Mouse (Mus musculus) hindbrain, embryonic 15.5 days (tissue): ENCODE results near the gene Spast. TPM values are rescaled to one million over a fixed set of nuclear protein-coding genes. Genes with fewer than 3 reads are reported as not detected.
A peak's percentile ranks its signal among the peaks of the same experiment; 100 is the strongest.

ENCODE experiments used
- ATAC-seq: fragments of 200-750 bp; cut with Nextera tagmentation; 2 replicates; pipeline ENCODE4 v1.8.0; 2017; ENCODE audit warnings: low read depth, moderate number of reproducible peaks, moderate TSS enrichment; ENCODE audit not compliant: low FRiP score
- H3K27ac ChIP-seq: fragments of 300-500 bp; sonication (generic); replicated peaks from 2 replicates; pipeline ENCODE4 v1.5.1; 2015; ENCODE audit warnings: mild to moderate bottlenecking, inconsistent platforms
- H3K27me3 ChIP-seq: fragments of 300-500 bp; sonication (generic); 2 replicates; pipeline ENCODE4 v1.6.1; 2015; ENCODE audit warnings: control low read depth, inconsistent platforms
- H3K36me3 ChIP-seq: fragments of 300-500 bp; sonication (generic); 2 replicates; pipeline ENCODE4 v1.6.1; 2015; ENCODE audit warnings: control low read depth, inconsistent platforms
- H3K4me1 ChIP-seq: fragments of 300-500 bp; sonication (generic); replicated peaks from 2 replicates; pipeline ENCODE4 v1.6.1; 2015; ENCODE audit warnings: control low read depth, inconsistent platforms
- H3K4me2 ChIP-seq: fragments of 300-500 bp; sonication (generic); 2 replicates; pipeline ENCODE4 v1.6.1; 2015; ENCODE audit warnings: moderate library complexity, mild to moderate bottlenecking, inconsistent platforms
- H3K4me3 ChIP-seq: fragments of 300-500 bp; sonication (generic); 2 replicates; pipeline ENCODE4 v1.5.1; 2015; ENCODE audit warnings: mild to moderate bottlenecking, inconsistent platforms
- H3K9ac ChIP-seq: fragments of 300-500 bp; sonication (generic); 2 replicates; pipeline ENCODE4 v1.6.1; 2015; ENCODE audit warnings: inconsistent platforms
- H3K9me3 ChIP-seq: fragments of 300-500 bp; sonication (generic); 2 replicates; pipeline ENCODE4 v1.6.1; 2016; ENCODE audit warnings: control low read depth, inconsistent platforms
- whole genome bisulfite sequencing: fragments of 180-500 bp; shearing (Covaris S2); methylation state at CpG from one replicate; pipeline ENCODE4 v1.1.7; 2015; 5-methylcytosine and 5-hydroxymethylcytosine counted together
- polyA plus RNA-seq: library from polyadenylated mRNA; unstranded; fragments of >200 nt; fragmentation: Nextera tagmentation; extraction: Ambion mirVana; gene quantifications from 2 replicates; pipeline ENCODE4 v1.2.1, GENCODE M21; 2015

Spast gene
- polyA plus RNA-seq, 1 experiment from 2014 or later, result 34.2 TPM

DNA sequence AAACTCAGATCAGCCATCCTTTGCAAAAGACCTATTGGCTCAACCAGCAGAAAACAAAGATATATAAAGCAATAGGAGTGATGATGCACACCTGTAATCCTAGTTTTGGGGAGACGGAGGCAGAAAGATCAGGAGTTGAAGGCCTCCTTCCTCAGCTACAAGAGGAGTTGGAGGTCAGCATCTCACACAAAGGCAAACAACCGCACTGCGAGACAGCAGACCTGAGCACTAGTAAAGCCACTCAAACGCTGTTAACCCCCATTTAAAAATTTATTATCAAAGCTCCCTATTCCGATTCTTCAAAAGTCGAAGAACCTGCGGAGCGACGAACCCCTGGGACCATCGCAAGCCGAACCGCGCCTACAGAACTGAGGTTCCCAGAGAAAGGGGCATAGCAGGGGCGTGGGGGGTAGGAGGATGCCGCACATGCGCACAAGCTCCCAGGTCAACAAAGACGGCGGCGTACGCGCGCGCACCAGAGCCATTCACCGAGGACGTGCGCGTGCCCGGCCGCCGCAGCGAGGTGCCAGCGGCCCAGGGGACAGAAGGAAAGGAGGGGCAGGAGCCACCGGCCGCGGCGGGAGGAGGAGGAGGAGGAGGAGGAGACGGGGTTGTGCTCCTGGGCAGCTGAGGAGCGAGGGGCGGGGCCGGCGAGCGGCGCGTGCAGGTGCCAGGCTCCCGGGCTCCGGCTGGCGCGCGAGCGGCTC lies 409 bp upstream of the Spast start:
- Histone ChIP-seq H3K36me3 (no peaks in the 10 kb centered on the region), H3K4me1 (peaks cover 41% of the 10 kb centered on the region), H3K9ac (peak overlapping the region; percentile 96), H3K27ac (peak overlapping the region; percentile 97), H3K4me3 (peak overlapping the region; percentile 80), H3K4me2 (peak overlapping the region; percentile 63), H3K9me3 (no peaks in the 10 kb centered on the region), H3K27me3 (no peaks in the 10 kb centered on the region)
- peak; percentile 92 for ATAC-seq
- WGBS, result under 1% methylated on average over 32 of the region's 50 CpGs

DNA sequence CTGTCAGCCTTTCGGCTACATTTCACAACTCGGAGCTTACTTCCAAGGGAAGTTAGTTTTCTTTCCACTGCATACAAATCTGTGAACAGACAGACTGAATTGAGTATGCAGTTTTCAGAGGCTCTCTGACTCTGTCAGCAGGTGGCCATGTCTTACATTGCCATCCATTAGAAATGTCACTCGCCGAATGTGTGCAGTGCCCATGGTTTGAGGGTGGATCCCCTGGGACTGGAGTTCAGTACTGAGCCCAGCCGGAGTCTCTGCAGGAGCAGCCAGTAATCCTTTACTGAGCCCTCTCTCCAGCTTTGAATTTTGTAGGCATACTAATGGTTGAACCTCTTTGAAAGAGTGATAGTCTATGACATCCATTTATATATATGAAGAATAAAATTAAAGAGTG lies 2.4 kb downstream of the Spast start:
- ATAC-seq, result no peak
- Histone ChIP-seq H3K9ac (no peak overlapping the region; the same call in 1 of the 2 replicates), H3K27ac (no peak overlapping the region), H3K27me3 (no peaks in the 10 kb centered on the region), H3K4me3 (peak overlapping the region; percentile 80), H3K4me2 (peak overlapping the region; percentile 63), H3K4me1 (peaks cover 41% of the 10 kb centered on the region), H3K9me3 (no peaks in the 10 kb centered on the region), H3K36me3 (0 out of 2 replicates have a peak, but pooled peaks cover 3% of the 10 kb centered on the region)
- 34% methylated on average over 5 of the region's 5 CpGs for WGBS

DNA sequence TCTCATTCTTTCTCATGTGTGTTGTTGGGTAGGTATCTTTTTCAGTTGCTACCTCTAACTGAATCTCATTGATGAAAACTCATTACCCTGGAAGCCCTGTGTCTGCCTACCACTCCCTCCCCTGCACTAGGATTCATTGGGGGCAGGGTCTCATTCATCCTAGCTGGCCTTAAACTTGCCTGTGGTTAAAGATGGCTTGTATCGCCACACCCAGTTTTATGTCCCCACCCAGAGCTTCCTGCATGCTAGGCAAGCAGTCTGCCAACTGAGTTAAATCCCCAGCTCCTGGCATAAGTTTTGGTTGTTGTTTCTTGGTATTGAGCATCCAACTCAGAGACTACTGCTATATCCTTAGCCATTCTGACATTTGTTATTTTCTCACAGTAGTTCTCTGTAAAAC lies 24.8 kb downstream of the Spast start:
- no peak overlapping the region for H3K27ac ChIP-seq
- no peaks in the 10 kb centered on the region for H3K9me3 ChIP-seq
- H3K4me1 ChIP-seq, result no peaks in the 10 kb centered on the region
- H3K4me2 ChIP-seq, result no peak overlapping the region
- H3K9ac ChIP-seq, result no peak overlapping the region
- no peaks in the 10 kb centered on the region for H3K27me3 ChIP-seq
- ATAC-seq, result no peak
- H3K36me3 ChIP-seq, result peaks cover 36% of the 10 kb centered on the region
- 100% methylated on average over 1 of the region's 1 CpGs for WGBS
- no peak overlapping the region for H3K4me3 ChIP-seq

DNA sequence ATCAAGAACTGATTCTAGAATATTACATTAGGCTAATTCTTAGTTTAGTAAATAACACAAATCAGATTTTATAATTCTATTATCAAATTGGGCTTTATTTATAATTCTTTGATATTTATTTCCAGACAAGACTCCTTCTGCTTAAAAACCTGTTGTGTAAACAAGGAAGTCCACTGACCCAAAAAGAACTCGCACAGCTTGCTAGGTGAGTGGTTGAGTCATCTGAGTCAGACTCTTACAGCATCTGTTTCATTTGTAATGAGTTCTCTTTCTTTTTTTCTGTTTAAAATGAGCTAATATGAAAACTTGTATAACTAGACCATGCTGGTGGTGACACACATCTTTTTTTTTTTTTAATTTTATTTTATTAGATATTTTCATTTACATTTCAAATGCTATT lies 38.1 kb downstream of the Spast start:
- Histone ChIP-seq H3K36me3 (peaks cover 67% of the 10 kb centered on the region), H3K9ac (no peak overlapping the region), H3K4me1 (no peaks in the 10 kb centered on the region), H3K4me3 (no peak overlapping the region), H3K27ac (no peak overlapping the region), H3K4me2 (no peak overlapping the region), H3K27me3 (no peaks in the 10 kb centered on the region), H3K9me3 (no peaks in the 10 kb centered on the region)
- no peak for ATAC-seq
- 95% methylated on average over 1 of the region's 1 CpGs for WGBS

DNA sequence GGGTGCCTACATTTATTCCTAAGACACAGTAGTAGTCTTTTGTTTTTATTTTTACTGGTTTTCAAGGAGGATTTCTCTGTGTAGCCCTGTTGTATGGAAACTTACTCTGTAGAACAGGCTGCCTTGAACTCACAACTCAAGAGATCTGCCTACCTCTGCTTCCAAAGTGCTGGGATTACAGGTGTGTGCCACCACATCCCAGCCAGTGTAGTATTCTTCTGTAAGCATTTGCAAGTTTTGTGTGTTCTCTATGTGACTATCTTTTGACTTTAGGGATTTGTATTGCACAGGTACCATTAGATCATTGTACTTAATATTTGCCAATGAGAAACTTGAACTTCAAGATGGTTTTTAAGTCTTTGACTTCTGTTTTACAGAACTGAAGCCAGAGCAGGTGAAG lies 47.9 kb downstream of the Spast start:
- H3K36me3 ChIP-seq, result peaks cover 72% of the 10 kb centered on the region
- no peak overlapping the region for H3K4me2 ChIP-seq
- H3K9me3 ChIP-seq, result no peaks in the 10 kb centered on the region
- no peak overlapping the region for H3K4me3 ChIP-seq
- no peak overlapping the region for H3K9ac ChIP-seq
- H3K4me1 ChIP-seq, result no peaks in the 10 kb centered on the region
- no peak overlapping the region for H3K27ac ChIP-seq
- no peaks in the 10 kb centered on the region for H3K27me3 ChIP-seq
- ATAC-seq, result no peak

DNA sequence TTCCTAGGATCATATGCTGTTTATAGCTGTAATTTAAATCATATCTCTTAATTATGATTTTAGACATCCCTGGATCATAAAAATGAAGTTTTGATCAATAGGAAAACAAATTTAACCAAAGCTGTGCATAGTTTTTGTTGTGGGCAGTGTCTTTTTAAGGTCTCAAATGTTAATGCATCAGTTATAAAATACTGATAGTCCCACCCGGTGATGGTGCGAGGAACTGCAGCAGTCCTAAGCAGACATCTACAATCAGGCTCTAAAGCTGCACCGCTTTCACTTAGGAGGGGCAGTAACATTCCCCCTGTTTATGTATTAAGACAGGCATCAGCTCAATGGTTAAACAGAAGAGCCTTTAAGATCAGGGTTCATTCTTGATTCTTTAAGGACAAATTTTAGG lies 51.1 kb downstream of the Spast start:
- Histone ChIP-seq H3K27ac (no peak overlapping the region), H3K27me3 (no peaks in the 10 kb centered on the region), H3K9ac (no peak overlapping the region), H3K4me1 (peaks cover 4% of the 10 kb centered on the region; the same call in 1 of the 2 replicates), H3K36me3 (peaks cover 43% of the 10 kb centered on the region), H3K4me3 (no peak overlapping the region), H3K4me2 (no peak overlapping the region), H3K9me3 (no peaks in the 10 kb centered on the region)
- 77% methylated on average over 3 of the region's 3 CpGs for WGBS
- no peak for ATAC-seq

DNA sequence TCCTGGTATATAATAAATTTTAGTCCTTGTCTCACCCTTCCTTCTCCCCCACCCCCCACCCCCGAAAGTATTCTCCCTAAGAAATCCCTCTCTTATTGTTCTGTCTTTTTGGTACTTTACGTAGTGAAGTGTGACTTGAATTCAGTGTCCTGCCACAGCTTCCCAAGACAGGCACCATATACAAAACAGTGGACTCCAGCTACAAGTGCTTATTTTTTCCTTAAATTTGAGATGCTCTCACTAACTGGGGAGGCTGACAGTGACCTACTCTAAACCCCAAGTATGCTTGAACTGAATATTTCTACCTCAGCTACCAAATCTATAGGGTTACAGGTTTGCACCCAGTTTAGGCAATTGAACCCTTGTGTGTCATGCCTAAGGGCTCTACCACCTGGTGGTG lies 55.6 kb downstream of the Spast start:
- Histone ChIP-seq H3K4me1 (peaks cover 17% of the 10 kb centered on the region), H3K4me3 (peak overlapping the region; percentile 83; the same call in 1 of the 2 replicates), H3K9ac (no peak overlapping the region), H3K27ac (no peak overlapping the region), H3K27me3 (no peaks in the 10 kb centered on the region), H3K4me2 (peak overlapping the region; percentile 70), H3K9me3 (no peaks in the 10 kb centered on the region), H3K36me3 (peaks cover 7% of the 10 kb centered on the region; the same call in 1 of the 2 replicates)
- WGBS, result 68% methylated on average over 2 of the region's 2 CpGs
- ATAC-seq, result no peak

DNA sequence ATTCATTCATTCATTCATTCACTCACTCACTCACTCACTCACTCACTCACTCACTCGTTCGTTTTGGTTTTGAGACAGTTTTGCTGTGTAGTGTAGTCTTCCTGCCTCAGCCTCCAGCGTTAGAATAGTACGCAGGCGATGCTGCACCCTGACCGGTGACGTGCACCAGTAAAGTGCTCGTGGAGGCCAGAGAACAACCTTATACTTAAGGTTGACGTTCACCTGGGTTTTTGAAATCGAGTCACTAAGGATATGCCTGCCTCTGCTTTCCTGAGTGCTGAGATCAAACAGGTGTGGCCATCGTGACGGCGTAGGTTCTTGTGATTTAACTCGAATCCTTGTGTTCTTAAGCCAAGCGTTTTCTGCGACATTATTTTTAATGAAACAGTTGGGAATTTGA lies 56.1 kb downstream of the Spast start:
- H3K4me1 ChIP-seq, result peaks cover 17% of the 10 kb centered on the region
- peak overlapping the region; percentile 54 for H3K27ac ChIP-seq
- peak overlapping the region; percentile 83 for H3K4me3 ChIP-seq
- 0 out of 2 replicates have a peak overlapping the region, but pooled peaks have one; percentile 26 for H3K9ac ChIP-seq
- H3K9me3 ChIP-seq, result no peaks in the 10 kb centered on the region
- peaks cover 7% of the 10 kb centered on the region; the same call in 1 of the 2 replicates for H3K36me3 ChIP-seq
- 30% methylated on average over 16 of the region's 16 CpGs for WGBS
- no peaks in the 10 kb centered on the region for H3K27me3 ChIP-seq
- H3K4me2 ChIP-seq, result peak overlapping the region; percentile 70
- ATAC-seq, result peak; percentile 9

DNA sequence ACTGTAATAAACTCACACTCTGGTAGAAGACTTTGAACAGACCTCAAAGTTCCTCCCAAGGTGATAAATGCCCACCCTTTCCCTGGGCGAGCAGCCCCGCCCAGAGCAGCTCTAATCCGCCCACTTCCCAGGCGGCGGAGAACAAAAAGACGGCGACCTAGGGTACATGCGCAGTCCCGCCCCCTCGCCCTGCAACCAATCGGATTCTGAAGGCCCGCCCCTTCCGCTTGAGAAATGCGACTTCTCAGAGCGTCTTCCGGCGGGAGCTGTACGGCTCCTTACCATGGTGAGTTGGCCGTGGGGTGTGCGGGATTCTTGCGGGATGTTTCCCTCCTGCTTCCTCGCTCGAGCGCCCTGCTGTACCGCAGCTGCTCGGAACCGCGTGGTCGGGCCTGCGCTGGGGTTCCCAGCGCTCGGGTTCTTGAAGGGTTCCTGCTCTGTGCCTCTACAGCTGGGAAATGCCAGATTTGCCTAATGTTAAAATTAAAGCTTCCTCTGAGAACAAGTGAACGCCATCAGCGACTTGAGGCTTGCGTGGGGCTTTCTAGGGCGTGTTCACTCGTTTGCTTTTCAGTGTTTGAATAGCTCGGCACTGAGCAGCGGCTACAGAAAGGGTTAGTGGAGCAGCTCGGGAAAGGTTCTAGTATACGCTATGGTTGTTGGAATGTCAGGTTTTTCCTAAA lies 56.7 kb downstream of the Spast start, which contains the start of gene Slc30a6:
Slc30a6 (plus strand) TSS at position 226 of the 683 bp plus-strand sequence.
- under 1% methylated on average over 41 of the region's 41 CpGs for WGBS
- peak within 1 kb of the TSS; percentile 93 for H3K27ac ChIP-seq
- peak within 1 kb of the TSS; percentile 83 for H3K4me3 ChIP-seq
- no peaks in the 10 kb centered on the region for H3K9me3 ChIP-seq
- H3K9ac ChIP-seq, result peak within 1 kb of the TSS; percentile 96
- peak; percentile 99 for ATAC-seq
- peaks cover 17% of the 10 kb centered on the region for H3K4me1 ChIP-seq
- peak within 1 kb of the TSS; percentile 70 for H3K4me2 ChIP-seq
- no peaks in the 10 kb centered on the region for H3K27me3 ChIP-seq
- H3K36me3 ChIP-seq, result 0 out of 2 replicates have a peak, but pooled peaks cover 4% of the 10 kb centered on the region

DNA sequence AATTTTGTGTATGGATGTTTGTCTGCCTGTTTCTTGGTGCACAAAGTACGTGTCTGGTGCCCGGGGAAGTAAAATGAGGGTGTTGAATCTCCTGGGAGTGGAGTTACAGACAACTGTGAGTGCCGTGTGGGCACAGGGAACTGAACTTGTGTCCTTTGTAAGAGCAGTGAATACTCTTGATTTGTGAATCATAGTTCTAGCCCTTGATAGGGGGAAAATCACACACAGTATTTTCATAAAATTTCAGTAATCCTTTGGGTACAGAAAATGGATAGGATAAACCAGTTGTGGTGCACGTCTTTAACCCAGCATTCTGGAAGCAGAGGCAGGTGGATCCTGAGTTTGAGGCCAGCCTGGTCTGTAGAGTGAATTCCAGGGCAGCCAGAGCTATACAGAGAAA lies 58.0 kb downstream of the Spast start:
- Histone ChIP-seq H3K36me3 (no peaks in the 10 kb centered on the region), H3K4me2 (peak overlapping the region; percentile 70), H3K4me1 (peaks cover 17% of the 10 kb centered on the region), H3K4me3 (peak overlapping the region; percentile 83; the same call in 1 of the 2 replicates), H3K9ac (no peak overlapping the region), H3K27ac (no peak overlapping the region), H3K27me3 (no peaks in the 10 kb centered on the region), H3K9me3 (no peaks in the 10 kb centered on the region)
- no peak for ATAC-seq
- WGBS, result 79% methylated on average over 4 of the region's 4 CpGs

DNA sequence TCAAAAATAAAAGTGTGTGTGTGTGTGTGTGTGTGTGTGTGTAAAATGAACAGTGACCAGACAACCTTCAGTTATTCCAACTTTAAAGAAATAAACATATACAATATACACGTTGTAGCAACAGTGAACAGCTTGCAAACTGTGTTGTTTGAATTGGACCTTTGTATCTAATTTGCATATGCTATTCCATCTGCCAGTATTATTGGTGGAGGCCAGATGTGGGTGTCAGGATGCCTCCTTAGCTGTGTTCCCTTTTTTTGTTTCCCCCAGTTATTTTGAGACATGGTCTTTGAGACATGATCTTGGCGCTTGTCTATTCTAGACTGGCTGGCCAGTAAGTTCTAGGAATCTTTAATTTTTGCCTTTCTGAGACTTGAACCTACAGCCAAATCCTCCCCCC lies 58.4 kb downstream of the Spast start:
- Histone ChIP-seq H3K9me3 (no peaks in the 10 kb centered on the region), H3K4me3 (no peak overlapping the region), H3K27ac (no peak overlapping the region), H3K4me2 (no peak overlapping the region), H3K9ac (no peak overlapping the region), H3K4me1 (peaks cover 17% of the 10 kb centered on the region), H3K27me3 (no peaks in the 10 kb centered on the region), H3K36me3 (no peaks in the 10 kb centered on the region)
- WGBS, result 78% methylated on average over 2 of the region's 2 CpGs
- ATAC-seq, result no peak

DNA sequence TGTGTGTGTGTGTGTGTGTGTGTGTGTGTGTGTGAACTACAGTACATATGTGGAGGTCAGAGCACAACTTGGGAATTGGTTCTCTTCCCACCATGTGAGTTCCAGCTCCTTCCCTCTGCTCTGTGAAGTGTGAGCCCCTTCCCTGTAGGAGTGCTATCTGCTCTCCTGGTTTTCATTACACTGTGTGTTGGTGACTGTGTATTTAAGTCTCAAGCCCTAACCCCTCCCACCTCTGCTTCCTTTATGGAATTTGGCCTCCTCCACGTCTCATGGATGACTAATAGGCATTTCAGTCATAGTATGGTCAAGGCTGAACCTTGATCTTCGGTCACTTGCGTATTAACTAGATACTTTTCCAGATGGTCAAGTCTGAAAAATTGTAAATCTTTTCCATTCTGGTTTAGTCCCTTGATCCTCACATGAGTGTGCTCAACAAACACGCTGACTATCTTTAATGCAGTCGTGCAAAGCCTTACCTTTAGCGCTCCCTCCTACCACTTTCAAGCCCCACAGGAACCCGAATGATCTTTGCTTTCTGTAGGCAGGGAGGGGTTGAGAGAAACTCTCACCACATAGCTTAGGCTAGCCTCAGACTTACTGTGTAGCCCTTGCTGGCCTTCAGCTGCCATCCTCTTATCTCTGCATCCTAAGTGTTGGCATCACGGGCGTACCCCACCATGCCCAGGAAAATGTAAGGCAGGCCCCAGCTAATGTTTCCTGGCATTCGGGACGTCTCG lies 63.9 kb downstream of the Spast start:
- Histone ChIP-seq H3K27me3 (no peaks in the 10 kb centered on the region), H3K27ac (no peak overlapping the region), H3K9ac (no peak overlapping the region), H3K4me2 (no peak overlapping the region), H3K36me3 (peaks cover 46% of the 10 kb centered on the region), H3K4me1 (no peaks in the 10 kb centered on the region), H3K9me3 (no peaks in the 10 kb centered on the region), H3K4me3 (no peak overlapping the region)
- 95% methylated on average over 12 of the region's 12 CpGs for WGBS
- ATAC-seq, result no peak
